In the genomic region with DNA sequence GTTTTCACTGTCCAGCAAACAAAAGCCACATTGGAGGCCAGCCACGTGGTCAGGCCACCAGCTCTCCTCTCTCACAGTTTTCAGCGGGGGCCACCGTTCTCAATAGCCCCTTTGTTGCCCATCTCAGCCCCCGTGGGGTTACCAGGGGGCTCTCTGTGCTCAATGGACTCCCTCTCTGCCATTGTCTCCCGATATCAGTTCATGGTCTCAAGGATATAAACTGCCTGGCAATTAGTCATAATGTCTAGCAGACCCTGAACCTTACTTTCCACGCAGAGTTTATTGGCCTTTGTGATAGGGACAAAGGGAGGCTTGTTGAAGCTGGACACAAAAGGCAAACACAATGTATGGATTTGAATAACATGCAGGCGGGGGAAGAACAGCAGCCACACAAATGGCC, we compare ENCODE assay signal across 11 mouse cellular contexts.
DNase-seq lines count a peak whose midpoint lies in the region; ATAC-seq and TF ChIP-seq lines count a peak whose summit lies in the region.
"Had no signal": no experiment of that assay in that cellular context is flagged by ENCODE, and none has a peak within 500 bp of the region (broad histone marks: within the 10 kb centered on the region; RNA-seq: fewer than 3 reads in every experiment).

No protein-coding gene starts in this region.

- H3K9me3 ChIP-seq in neural tube, embryonic 13.5 days: no peaks in the 10 kb centered on the region
- H3K9me3 ChIP-seq: liver, embryonic 13.5 days had no signal

- H3K27me3 ChIP-seq in neural tube, embryonic 13.5 days: peaks cover 42% of the 10 kb centered on the region
- H3K27me3 ChIP-seq: liver, embryonic 13.5 days had no signal

- ATAC-seq in neural tube, embryonic 13.5 days (ENCODE audit: low read depth): peak; percentile 36; the same call in 1 of the 2 replicates
- no peak for ATAC-seq in megakaryocyte, adult 5-6 weeks (ENCODE audit: poor library complexity, severe bottlenecking)

- intact Hi-C loops in heart, postnatal 36 days (cut with DNase I): no loop called here

- no peak overlapping the region for H3K27ac ChIP-seq in layer of hippocampus, adult 2 months
- no peak overlapping the region for H3K27ac ChIP-seq in neural tube, embryonic 13.5 days (replicated peaks)
- H3K27ac ChIP-seq: liver, embryonic 13.5 days had no signal

- no peak overlapping the region for H3K4me2 ChIP-seq in neural tube, embryonic 13.5 days
- H3K4me2 ChIP-seq: liver, embryonic 13.5 days had no signal

- H3K4me1 ChIP-seq in neural tube, embryonic 13.5 days (replicated peaks): peaks cover 9% of the 10 kb centered on the region
- H3K4me1 ChIP-seq: liver, embryonic 13.5 days had no signal

- no peak overlapping the region for H3K4me3 ChIP-seq in layer of hippocampus, adult 2 months
- no peak overlapping the region for H3K4me3 ChIP-seq in neural tube, embryonic 13.5 days
- H3K4me3 ChIP-seq: liver, embryonic 13.5 days had no signal

- 9% methylated on average over 7 of the region's 7 CpGs for WGBS in neural tube, embryonic 13.5 days

- DNase-seq in layer of hippocampus, adult 11-12 months (ENCODE audit: low spot score): peak; percentile 19
- no peak for DNase-seq in layer of hippocampus, adult 2 months (ENCODE audit: low spot score in 2 of 2)
- DNase-seq in embryo, embryonic 10.5 days (ENCODE audit: low spot score): peak; percentile 82
- DNase-seq in forelimb bud, embryonic 11.5 days (ENCODE audit: low read depth, low spot score): peak; percentile 5
- DNase-seq in heart, postnatal 36 days: no peak
- no peak for DNase-seq in heart, adult 18-20 months
- DNase-seq: cerebellum, postnatal 14 days; kidney, postnatal 4 days; liver, embryonic 13.5 days had no signal

- no peaks in the 10 kb centered on the region for H3K36me3 ChIP-seq in neural tube, embryonic 13.5 days
- H3K36me3 ChIP-seq: liver, embryonic 13.5 days had no signal

- no peak overlapping the region for H3K9ac ChIP-seq in neural tube, embryonic 13.5 days
- H3K9ac ChIP-seq: liver, embryonic 13.5 days had no signal

- TF ChIP-seq CTCF in layer of hippocampus, adult 2 months (conservative IDR thresholded peaks at IDR 0.05): no peak

Comparison
In these comparisons a context has a peak if more than half of its experiments do, and no peak if none do; other contexts are left out.
1. DNase-seq: peak in layer of hippocampus, adult 11-12 months (single experiment), embryo, embryonic 10.5 days (single experiment) and forelimb bud, embryonic 11.5 days (single experiment); none in layer of hippocampus, adult 2 months (0 of 2), heart, postnatal 36 days (0 of 2) and heart, adult 18-20 months (0 of 2).